Mouse (Mus musculus): ENCODE data around the gene Postn. TPM values are rescaled to one million over a fixed set of nuclear protein-coding genes. Genes with fewer than 3 reads are reported as not detected.

Postn gene
- polyA plus RNA-seq (2014; fragmentation: Illumina TruSeq; extraction: RNeasy Lipid Tissue Mini Kit (QIAGEN cat#74804); ENCODE audit: low read depth, low replicate concordance) = 45.7 TPM

GRCm38 (mm10) chr3:54360897-54361296 lies at the start of gene Postn:
Gene Postn, plus strand, starts transcription at chr3:54361109.

Other genes with a start within 250 kb of the Postn start
- gene Trpc4, start 205.1 kb upstream of the Postn start, polyA plus RNA-seq (2014; fragmentation: Illumina TruSeq; extraction: RNeasy Lipid Tissue Mini Kit (QIAGEN cat#74804); ENCODE audit: low read depth, low replicate concordance) = 0.13 TPM